Mouse (Mus musculus) lung, adult 2 months (tissue): ENCODE results near the gene Wwox.

ENCODE experiments used
- CTCF ChIP-seq: fragments of 200-500 bp; IDR thresholded peaks from 2 replicates; pipeline ENCODE4 v1.5.1; 2011; ENCODE audit warnings: mild to moderate bottlenecking, low read length, control low read depth; ENCODE audit not compliant: insufficient read depth
- POLR2A ChIP-seq: fragments of 200-500 bp; IDR thresholded peaks from 2 replicates; pipeline ENCODE4 v1.6.1; 2011; ENCODE audit warnings: low read depth, mild to moderate bottlenecking, control low read depth, low read length, borderline replicate concordance; ENCODE audit errors: extremely low read depth

DNA sequence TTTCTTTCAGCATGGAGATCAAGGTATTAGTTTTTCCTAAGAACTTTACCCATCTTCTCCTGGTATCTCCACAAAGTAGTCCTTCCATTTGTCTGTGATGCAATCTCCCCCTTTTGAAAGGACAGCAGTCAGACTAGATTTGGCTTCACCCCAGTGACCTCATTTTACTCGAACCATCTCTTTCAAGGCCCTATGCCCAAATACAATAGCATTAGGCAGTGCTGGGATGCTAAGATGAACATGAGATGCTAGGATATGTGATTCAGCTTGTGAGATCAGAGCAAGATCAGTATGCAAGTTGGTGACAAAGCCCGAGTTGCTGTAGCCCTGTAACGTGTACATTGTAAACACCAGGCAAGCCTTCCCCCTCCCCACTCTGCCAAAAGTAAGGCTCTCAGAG lies 426.5 kb downstream of the Wwox start:
- TF ChIP-seq CTCF (no peak), POLR2A (no peak)
